20 mouse cellular contexts compared by ENCODE assay signal in the genomic region with DNA sequence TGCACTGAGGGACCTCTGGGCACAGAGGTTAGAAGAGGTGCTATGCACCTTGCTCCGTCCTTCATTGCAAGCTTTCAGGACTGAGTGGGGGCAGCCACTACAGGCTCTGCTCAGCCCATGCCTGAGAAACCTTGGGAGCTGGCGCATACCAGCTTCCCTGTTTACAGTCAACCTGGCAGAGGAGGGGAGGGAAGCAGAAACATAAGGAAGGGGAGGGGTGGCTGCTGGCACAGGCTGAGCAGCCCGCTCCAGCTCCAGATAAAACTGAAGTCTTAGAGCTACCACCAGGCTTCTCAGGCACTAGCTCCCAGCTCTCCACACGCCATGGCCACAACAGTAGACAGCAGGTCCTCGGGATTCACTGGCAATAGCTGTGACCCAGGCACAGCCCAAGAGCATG. TPM values are rescaled to one million over a fixed set of nuclear protein-coding genes. Genes with fewer than 3 reads are reported as not detected.
DNase-seq lines count a peak whose midpoint lies in the region; ATAC-seq lines count a peak whose summit lies in the region.
"Had no signal": no experiment of that assay in that cellular context is flagged by ENCODE, and none has a peak within 500 bp of the region (broad histone marks: within the 10 kb centered on the region; RNA-seq: fewer than 3 reads in every experiment).

A gene (plus strand): TSS at position 230 of the 400 bp plus-strand sequence.

- peak within 1 kb of the TSS; percentile 48; the same call in 1 of the 2 replicates for H3K27ac ChIP-seq in embryonic facial prominence, embryonic 13.5 days
- no peak within 1 kb of the TSS for H3K27ac ChIP-seq in embryonic facial prominence, embryonic 10.5 days (replicated peaks)
- H3K27ac ChIP-seq: intestine, embryonic 15.5 days; limb, embryonic 13.5 days; midbrain, embryonic 10.5 days had no signal

- H3K9me3 ChIP-seq in embryonic facial prominence, embryonic 13.5 days: 0 out of 2 replicates have a peak, but pooled peaks cover 7% of the 10 kb centered on the region
- H3K9me3 ChIP-seq in embryonic facial prominence, embryonic 10.5 days: no peaks in the 10 kb centered on the region
- H3K9me3 ChIP-seq: intestine, embryonic 15.5 days; midbrain, embryonic 10.5 days had no signal

- H3K27me3 ChIP-seq in embryonic facial prominence, embryonic 13.5 days: peaks cover 37% of the 10 kb centered on the region
- H3K27me3 ChIP-seq in embryonic facial prominence, embryonic 10.5 days (replicated peaks; ENCODE audit: low read depth, poor library complexity, severe bottlenecking): peaks cover 59% of the 10 kb centered on the region

- peaks cover 12% of the 10 kb centered on the region; the same call in 1 of the 2 replicates for H3K4me1 ChIP-seq in embryonic facial prominence, embryonic 13.5 days
- peaks cover 30% of the 10 kb centered on the region for H3K4me1 ChIP-seq in embryonic facial prominence, embryonic 10.5 days
- H3K4me1 ChIP-seq: heart, embryonic 12.5 days; intestine, embryonic 15.5 days had no signal

- no peaks in the 10 kb centered on the region for H3K36me3 ChIP-seq in embryonic facial prominence, embryonic 13.5 days
- no peaks in the 10 kb centered on the region for H3K36me3 ChIP-seq in embryonic facial prominence, embryonic 10.5 days (replicated peaks)
- H3K36me3 ChIP-seq: heart, embryonic 12.5 days; intestine, embryonic 15.5 days; limb, embryonic 13.5 days; midbrain, embryonic 10.5 days had no signal

- no peak within 1 kb of the TSS for H3K4me2 ChIP-seq in embryonic facial prominence, embryonic 13.5 days
- H3K4me2 ChIP-seq: heart, embryonic 12.5 days; intestine, embryonic 15.5 days; limb, embryonic 13.5 days had no signal

- H3K4me3 ChIP-seq in embryonic facial prominence, embryonic 13.5 days: no peak within 1 kb of the TSS
- no peak within 1 kb of the TSS for H3K4me3 ChIP-seq in embryonic facial prominence, embryonic 10.5 days
- H3K4me3 ChIP-seq: heart, embryonic 12.5 days; intestine, embryonic 15.5 days; limb, embryonic 13.5 days; midbrain, embryonic 10.5 days; myocyte had no signal

- ATAC-seq in embryonic facial prominence, embryonic 13.5 days (ENCODE audit: insufficient number of reproducible peaks, insufficient read depth, low FRiP score, low TSS enrichment, low read depth): no peak
- ATAC-seq: intestine, embryonic 15.5 days had no signal

- 49% methylated on average over 5 of the region's 5 CpGs for WGBS in embryonic facial prominence, embryonic 13.5 days
- WGBS in embryonic facial prominence, embryonic 10.5 days: 56% methylated on average over 5 of the region's 5 CpGs

- no peak within 1 kb of the TSS for H3K9ac ChIP-seq in embryonic facial prominence, embryonic 13.5 days
- H3K9ac ChIP-seq: heart, embryonic 12.5 days; intestine, embryonic 15.5 days; limb, embryonic 13.5 days had no signal

- no peak for DNase-seq in embryonic facial prominence, embryonic 10.5 days (ENCODE audit: low spot score)
- DNase-seq in lung, adult 18-20 months: peak; percentile 10 to 22
- DNase-seq in lung, postnatal 25 days (ENCODE audit: low spot score): no peak
- DNase-seq in kidney, adult 8-10 months: peak; percentile 41 to 68
- DNase-seq in kidney, postnatal 4 days: peak; percentile 23 to 47
- no peak for DNase-seq in thymus, postnatal 4 days
- no peak for DNase-seq in heart, postnatal 10 days
- DNase-seq: adrenal gland, postnatal 14 days; cerebellum, postnatal 25 days; layer of hippocampus, adult 9-11 months; lung, postnatal 10 days had no signal

- intact Hi-C loops in heart, postnatal 10 days (cut with DNase I): no loop called here

RNA-seq across cellular contexts. Expression of the gene that starts here (rescaled TPM):
- polyA plus RNA-seq in embryonic facial prominence, embryonic 13.5 days (2015; fragmentation: Nextera tagmentation; extraction: Ambion mirVana): 1.1 and 2.1 TPM in 2 replicates
- not detected in 2 replicates for polyA plus RNA-seq in embryonic facial prominence, embryonic 10.5 days (2016; fragmentation: Nextera tagmentation; extraction: Ambion mirVana)
- not detected for total RNA-seq in heart, postnatal 10 days (2021)
- total RNA-seq: adrenal gland, postnatal 14 days; gastrocnemius, adult 8-10 months; hematopoietic stem cell, adult 5-6 weeks had no signal
- polyA plus RNA-seq: heart, embryonic 12.5 days; limb, embryonic 13.5 days; midbrain, embryonic 10.5 days; myocyte; small intestine, adult 2 months had no signal

Comparison
In these comparisons a context has a peak if more than half of its experiments do, and no peak if none do; other contexts are left out.
1. DNase-seq: peak in lung, adult 18-20 months (2 of 2), kidney, adult 8-10 months (2 of 2) and kidney, postnatal 4 days (2 of 2); none in embryonic facial prominence, embryonic 10.5 days (single experiment), lung, postnatal 25 days (single experiment), thymus, postnatal 4 days (single experiment) and heart, postnatal 10 days (0 of 2).